Mouse (Mus musculus) urinary bladder, postnatal 25 days (tissue): ENCODE data around the gene N4bp1.

Source experiments
- DNase-seq: peaks from one replicate; pipeline ENCODE4 v3.0.0; 2022; ENCODE audit warnings: low spot score

N4bp1 gene

DNA sequence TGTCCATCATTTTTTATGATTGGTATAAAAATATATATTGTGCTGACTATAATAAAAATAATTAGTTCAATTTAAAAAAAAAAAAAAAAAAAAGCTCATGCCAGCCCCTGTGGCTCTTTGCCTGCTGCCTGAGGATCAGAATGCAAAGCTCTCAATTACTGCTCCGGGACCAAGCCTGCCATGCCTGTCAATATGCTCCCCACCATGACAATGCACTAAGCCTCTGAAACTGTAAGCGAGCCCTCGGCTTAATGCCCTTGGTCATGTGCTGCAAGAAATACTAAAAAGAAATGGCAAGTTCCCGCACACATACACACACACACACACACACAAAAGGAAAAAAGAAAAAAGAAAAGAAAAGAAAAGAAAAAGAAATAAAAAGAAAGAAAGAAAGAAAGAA lies 60.3 kb downstream of the N4bp1 start:
- DNase-seq: no peak

DNA sequence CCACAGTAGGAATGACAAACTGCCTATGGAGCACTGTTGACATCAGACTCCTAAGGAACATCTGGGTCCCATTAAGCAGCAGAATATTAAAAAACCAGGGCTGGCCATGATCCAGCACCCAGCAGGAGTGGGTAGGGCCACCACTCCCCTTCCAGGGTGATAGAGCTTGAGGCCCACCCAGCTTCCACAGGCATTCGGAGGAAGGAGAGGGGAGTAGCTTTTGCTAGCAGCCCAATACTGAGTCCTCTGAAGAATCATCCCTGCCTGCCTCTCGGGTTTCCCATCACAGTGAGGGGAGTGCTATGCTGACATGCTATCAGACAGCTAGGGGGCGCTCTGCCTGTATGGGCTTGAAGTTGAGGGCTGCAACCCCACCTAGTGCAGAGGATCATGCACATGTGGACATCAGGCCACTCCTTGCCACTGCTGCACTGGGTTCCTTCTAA lies 64.3 kb downstream of the N4bp1 start:
- peak; percentile 36 for DNase-seq

DNA sequence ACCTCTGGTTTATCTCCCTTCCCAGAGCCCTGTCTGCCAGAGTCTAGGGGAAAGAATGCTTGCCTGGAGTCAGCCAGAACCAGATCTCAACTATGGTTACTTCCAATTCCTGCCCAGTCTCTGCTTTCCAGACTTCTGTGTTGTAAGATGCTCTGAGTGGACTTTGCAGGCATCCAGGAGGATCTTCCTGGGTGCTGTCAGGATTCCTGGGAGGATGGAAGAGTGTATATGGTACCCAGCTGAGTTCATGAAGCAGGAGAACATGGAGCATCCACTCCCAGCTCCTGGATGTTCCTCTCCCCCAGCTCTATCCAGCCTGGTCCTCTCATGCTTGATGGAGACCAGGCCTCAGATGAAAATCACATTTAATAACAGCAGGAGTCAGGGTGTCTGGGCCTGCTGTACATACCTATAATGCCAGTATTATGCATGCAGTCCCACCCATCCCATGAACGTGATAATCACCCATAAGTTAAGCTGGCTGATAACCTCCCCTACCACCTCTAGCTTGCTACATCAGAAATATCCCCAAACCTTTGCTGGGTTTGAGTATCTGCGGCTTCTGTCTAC lies 64.8 kb downstream of the N4bp1 start:
- DNase-seq: no peak

DNA sequence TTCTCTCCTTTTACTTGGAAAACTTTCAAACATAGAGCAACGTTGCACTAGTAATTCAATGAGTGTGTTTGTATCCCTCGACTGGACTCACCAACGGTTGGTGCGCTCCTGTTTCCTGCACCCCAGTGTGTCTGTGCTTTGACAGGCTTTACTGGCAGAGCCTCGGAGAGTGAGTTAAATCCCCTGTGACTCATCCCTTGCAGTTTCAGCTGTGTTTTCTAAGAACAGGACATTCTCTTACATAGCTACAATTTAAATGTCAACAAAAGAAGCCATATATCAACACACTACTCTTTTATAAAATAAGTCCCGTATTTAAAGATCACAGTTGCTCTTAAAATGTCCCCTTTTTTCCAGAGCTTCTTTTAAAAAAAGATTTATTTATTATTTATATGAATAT lies 65.6 kb downstream of the N4bp1 start:
- DNase-seq: no peak

DNA sequence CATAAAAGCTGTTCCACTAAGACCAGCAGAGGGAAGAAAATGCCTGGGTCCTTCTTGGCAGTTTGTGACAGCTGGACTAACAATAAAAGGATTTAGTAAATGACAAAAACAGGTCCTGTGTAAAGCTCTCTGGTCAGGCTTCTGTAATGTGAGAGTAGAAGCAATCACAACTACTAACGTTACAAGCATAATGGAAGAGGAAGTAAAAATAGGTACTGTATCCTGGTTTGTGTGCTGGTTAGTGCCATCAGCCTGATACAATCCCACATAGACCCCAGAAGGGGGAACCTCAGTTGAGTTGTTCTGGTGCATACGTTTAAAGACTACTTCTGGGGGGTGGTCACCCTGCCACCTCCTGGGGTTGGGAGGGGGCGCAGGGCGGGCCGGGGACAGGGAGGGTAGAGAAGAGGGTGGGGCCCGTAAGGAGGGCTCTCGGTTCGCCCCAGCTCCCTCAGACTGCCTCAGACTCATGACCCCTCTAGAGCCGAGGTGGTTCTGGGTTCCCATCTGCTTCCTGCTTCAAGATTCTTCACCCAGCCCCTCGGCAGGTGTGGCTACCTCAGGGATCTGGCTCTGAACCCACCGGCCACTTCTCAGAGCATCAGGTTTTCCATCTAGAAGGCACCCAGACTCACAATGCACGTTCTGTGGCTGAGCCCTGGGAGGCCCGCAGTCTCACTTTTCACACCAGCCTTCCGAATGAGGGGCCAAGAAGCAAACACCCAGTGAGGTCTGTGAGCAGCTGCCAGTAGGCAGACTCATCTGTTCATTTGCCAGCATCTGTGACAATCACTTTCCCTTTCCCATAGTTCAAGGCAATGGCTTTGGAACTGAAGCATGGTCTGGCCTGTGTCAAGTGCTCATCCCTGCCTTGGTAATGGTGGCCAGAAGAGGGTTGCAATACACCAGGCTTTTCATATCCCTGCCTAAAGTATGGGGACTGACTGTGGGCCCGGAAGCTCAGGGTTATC lies 75.8 kb downstream of the N4bp1 start:
- DNase-seq: no peak

DNA sequence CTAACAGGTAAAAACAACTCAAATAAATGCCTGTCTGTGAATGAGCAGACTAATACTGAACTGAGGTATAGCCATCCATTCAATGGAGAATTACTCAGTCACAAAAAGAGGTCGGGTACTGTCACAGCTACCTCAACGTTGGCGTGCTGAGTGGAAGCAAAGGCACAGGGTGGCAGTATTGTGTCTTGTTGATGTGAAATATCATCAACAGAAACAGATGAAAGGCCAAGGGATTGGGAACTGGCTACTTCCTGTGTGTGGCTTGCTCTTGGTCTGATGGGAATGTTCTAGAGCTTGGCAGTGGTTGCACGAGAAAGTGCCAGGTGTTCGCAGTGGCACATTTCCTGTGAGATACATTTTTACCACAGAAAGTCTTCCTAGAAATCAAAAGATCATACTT lies 76.8 kb downstream of the N4bp1 start:
- no peak for DNase-seq

DNA sequence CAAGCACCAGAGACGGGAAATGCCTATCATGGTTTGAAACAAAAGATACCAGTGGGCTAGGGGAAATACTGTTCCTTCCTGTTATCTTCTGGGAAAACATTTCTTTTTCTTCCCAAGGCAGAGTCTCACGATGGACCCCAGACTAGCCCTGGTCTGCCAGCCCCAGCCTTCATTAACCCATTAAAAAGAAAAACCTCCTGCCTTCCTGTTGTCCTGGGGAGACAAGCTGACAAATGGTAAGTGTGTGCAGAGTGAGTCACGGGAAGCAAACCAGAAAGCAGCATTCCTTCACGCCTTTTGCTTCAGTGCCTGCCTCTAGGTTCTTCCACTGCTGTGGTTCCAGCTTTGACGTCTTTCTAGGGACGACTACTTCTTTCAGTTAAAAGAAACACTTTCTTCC lies 83.1 kb downstream of the N4bp1 start:
- no peak for DNase-seq

DNA sequence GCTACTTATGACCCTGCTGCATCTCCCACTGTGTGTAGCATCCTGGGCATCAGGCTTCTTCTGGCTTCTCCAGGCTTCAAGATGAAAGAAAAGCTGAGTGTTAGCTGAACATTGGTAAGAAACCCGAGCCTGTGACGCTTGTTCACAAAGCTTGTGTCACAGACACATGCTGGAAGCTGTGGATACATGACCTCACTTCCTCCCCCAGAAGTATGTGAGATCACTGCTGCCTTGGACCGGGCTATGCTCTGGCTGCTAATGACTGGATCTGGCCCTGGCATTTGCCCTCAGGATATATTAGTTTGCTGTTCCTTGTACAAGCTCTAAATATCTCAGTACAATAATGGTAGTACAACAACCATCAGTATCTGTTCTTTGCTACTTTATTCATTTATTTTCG lies 84.1 kb downstream of the N4bp1 start:
- DNase-seq: no peak

DNA sequence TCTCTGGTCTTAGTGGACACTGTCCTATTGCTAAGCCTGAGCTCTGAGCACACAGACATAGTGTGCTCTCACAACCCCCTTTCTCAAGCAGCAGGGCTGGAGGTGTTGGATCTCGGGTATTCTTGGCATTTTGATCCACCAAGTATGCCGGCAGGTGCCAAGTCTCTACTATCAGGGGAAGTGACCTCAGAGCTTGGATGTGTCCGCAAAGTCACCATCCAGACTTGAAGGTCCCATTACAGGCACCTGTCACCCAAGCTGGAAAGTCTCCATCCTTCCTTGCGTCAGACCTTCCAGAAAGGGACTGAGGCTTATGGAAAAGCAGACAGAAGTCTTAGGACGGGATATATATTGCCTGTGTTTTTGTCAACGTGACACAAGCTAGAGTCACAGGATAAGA lies 86.9 kb downstream of the N4bp1 start:
- DNase-seq: no peak

DNA sequence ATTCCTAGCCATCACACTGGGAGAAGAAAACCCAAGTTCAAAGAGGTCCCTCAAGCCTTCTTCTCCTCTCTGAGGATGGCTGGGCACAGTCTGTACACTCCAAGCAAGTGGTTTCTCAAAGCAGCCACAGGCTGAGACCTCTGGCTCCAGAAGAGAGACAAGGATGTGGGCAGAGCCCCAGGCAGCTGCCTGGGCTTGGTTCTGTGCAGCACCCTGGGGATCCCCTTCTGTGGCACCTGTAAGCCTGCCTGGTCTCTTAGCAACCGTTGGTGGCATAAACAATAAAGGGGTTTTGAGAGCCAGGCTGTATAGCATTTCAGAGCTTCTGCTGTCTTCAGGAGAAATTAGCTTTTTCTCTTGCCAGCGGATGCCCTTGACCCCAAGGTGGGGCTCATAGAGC lies 87.4 kb downstream of the N4bp1 start:
- no peak for DNase-seq

DNA sequence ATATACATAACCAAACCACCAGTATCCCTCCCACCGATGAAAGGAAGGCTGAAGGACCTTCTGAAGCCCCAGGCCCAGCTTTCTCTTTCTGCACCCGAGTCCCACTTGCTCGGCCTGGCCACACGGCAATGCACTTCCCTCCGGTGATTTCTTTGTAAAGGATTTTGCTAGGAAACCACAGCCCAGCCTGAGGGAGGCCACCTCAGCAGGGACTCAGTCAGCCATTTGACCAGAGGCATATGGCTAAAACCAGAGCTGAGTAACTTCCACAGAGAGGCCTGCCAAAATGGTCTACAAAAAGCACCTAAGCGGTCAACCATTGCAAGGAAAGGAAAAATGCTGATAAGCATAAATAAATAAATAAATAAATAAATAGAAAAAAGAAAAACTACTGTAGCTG lies 90.3 kb downstream of the N4bp1 start:
- DNase-seq: no peak

DNA sequence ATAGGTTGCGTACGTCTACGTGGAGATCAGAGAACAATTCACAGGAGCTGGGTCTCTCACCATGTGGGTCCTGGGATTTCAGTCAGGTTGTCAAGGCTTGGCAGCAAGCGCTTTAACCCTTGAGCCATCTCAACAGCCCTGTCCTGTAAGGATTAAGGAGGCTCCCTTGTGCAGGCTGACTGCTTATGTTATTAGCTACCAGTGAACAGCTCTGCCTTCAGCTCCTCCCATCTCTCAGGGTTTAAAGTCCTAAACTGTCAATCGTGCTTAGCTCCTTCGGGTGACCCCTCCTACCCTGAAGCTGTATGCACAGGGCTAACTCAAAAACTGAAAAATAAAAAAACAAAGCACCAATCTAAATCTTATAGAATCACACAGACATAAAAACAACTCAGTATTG lies 93.5 kb downstream of the N4bp1 start:
- DNase-seq: no peak

DNA sequence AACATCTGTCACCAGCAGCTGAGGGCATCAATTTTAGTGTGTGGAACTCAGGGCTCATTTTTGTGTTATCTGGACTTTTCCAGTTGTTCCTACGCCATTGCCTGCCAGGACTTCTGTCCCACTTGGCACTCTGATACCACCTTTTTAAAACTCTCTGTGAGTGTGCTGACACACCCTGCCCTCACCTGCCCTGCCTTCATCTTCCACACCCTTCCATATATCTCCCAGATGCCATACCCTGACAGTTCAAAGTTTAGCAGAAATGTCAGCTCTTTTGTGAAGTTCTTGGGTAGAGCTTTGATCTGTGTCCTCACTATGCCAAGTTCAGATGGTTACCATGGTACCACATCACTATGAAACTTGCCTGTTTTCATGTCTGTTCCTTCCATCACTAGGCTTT lies 95.5 kb downstream of the N4bp1 start:
- DNase-seq: no peak

DNA sequence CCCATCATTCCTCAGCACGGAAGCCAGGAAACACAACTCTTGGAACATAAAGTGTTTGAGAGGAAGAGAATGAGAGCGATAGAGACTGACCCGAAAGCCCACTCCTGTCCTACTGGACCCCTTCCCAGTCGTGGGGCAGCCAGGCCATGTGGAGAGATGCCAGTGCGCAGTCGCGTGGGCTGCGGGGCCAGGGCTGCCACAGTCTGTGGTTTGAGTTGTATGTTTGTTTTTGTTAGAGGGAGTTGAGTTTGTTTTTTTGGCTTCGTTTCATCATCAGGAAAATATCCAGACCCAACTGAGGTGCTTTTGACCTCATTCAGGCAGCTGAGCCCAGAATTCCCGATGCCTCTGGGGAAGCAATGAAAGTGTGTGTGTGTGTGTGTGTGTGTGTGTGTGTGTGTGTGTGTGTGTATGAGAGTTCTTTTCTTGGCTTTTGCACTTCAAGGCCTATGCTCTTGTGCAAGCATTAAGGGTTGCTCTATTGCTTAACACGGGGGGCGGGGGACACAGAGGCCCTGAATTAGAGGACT lies 97.1 kb downstream of the N4bp1 start:
- DNase-seq: no peak

DNA sequence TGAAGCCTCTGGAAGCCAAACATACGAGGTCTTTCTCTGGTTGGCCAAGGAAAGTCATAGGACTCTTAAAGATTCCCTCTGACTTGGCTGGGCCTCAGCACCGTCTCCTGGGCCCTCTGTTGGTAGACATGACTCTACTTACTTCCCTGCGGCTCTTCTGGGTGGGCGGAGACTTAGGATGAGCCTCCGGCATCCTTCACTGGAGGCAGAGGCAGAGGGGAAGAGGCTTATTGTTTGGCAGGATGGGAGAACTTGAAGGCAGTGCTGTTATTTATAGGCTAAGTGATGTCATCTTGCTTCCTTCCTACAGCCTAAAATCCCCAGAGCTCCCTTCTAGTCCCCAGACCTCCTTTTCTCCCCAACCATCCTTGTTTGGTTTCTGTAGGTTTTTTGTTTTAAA lies 98.6 kb downstream of the N4bp1 start:
- no peak for DNase-seq

DNA sequence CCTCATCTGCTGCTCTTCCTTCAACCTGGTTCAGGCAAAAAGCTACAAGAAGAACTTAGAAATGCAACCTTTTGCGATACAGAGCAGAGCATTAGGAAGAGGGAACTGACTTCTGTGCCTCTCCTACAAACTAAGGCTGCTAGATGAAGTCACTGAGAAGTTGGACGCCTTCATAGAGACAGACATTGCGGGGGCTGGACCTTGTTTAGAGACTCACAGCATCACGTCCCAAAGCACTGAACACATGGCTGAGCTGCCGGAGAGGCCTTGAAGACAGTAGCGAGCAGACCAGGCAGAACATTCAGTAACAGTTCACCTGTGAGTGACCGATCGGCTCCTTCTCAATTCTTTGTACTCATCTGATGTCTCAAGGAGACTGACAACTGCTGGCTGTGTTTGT lies 104.0 kb downstream of the N4bp1 start:
- DNase-seq: no peak

DNA sequence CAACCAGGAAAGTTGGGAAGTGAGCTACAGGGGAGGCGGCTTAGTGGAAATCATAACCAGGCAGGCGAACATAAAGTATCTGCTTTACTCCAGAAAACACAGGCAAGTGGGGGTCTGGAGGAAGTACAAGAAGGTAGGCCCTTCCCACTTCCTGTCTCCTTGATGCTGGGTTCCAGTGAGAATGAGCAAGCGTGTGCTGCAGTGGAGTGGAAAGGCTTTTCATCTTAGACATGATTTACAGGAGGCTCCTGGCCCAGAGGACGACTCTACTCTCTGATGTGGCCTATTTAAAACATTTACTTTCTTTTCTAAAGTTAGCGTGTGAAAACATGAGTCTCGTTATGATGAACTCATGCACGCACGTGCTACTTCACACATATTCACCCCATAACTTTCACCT lies 105.9 kb downstream of the N4bp1 start:
- no peak for DNase-seq

DNA sequence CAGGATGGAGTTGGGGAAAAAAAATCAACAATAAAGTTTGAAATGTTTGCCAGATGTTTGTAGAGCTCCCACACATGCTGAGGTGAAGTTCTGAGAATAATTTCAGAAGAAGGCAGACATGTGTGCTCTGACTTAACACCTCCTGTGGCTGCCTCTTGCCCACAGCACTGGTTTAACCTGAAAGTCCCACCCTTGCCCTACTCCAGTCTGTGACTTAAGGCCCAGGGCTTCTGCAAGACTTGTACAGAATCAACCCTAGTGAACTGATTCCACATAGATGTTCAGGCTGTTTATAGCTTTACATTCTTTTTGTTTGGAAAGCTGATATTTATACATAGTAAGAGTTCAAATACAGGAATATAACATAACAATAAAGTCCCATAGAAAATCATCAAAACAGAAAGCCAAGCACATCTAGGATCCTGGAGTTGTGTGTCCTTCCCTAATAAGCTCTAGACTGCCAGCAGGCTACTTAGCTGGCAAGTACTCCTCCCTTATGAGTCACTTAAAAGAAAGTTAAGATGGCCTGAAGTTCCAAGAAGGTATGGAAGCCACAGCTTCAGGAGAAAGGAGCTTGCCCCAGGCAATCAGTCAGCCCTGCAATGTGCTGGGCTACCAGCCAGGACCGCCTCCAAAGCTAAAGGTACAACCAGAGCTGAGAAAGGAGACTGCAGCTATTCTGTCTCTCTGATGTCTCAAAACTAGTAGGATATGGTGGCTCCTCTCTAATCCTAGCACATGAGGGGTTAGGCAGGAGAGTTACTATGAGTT lies 114.9 kb downstream of the N4bp1 start:
- DNase-seq: no peak

DNA sequence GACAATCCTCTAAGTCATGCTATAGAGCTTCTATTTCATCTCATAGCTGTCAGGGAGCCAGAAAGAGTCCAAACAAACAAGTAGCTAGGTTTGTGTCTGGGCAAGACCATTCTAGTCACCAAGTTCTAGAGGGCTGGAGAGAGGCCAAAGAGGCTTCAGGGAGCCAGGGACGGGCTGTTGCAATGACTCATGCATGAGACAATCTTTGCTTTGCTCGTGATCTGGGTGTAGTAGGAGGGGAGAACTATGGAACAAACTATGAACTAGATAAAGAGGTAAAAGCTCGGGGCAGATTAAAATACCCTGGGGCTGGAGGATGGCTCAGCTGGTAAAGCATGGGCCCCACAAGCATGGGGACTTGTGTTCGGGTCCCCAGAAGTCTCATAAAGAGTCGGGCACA lies 116.6 kb downstream of the N4bp1 start:
- peak; percentile 61 for DNase-seq

DNA sequence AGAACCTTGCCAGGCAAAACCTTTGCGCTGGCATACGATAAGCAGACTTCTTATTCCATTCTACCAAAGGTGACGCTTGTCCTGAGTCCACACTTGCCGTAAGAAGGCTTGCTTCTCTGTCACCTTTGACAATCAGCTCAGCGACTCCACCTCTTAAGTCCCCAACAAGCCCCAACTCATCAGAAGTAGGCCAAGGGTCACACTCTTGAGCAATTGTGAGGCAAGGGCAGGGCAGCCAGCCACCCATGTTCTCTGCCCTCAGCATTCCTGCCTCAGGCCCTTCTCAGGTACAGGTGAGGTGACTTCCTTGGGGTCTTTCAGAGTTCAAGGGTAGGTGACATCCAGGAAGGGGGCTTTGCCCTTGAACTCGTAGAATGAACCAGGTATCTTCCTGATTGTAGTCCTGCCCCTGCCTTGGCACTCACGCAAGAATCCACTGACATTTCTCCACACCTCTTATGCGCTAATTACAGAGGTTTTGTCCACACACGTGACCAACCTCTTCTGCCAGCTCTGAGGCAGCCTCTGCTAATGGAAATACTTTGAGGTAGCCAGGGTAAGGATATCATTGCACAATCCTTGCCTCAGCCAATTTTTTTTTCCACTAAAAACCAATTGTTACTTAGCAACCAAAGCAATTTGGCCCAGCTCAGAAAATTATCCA lies 118.4 kb downstream of the N4bp1 start:
- DNase-seq: peak; percentile 52

DNA sequence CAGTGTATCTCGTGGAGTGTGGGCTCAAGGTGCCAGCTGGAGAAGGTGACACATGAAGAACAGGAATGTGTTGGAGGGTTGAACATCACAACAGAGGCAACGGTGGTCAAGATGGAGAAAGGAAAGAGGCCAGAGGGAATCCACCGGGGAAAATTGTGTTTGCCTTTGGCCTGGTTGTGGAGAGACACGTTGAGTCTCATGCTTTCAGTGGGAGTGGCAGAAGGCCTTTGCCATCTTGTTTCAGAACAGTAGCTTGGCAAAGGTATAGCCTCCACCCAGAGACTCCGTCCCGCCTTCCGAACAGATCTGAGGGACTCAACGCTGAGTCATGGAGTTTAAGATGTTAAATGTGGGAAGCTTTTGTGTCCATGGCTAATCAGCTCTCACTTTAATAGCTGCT lies 119.4 kb downstream of the N4bp1 start:
- no peak for DNase-seq

DNA sequence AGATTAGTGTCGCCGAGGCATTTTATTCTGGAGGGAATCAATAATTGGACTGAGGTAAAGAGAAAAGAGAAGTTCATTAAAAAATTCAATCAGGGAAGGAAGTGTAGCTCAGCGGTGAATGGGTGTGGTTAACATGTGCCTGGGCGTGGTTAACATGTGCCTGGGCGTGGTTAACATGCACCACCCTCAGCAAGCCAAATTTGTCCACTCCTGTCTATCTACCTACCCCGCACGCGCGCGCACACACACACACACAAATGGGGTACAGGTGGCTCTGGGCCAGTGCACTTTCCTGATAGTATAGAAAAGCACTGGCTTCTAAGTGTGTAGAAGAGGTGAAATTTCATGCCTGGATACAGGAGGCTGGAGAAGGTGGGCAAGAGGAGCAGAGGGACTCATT lies 119.9 kb downstream of the N4bp1 start:
- DNase-seq: no peak
